Mouse (Mus musculus) mammary gland, adult 2 months (tissue): ENCODE data around the gene Olfr679. TPM values are rescaled to one million over a fixed set of nuclear protein-coding genes. Genes with fewer than 3 reads are reported as not detected.

ENCODE experiments used
- polyA plus RNA-seq: library from polyadenylated mRNA; depleted of rRNA; stranded (reverse); fragments of >200 nt; gene quantifications from 2 replicates; pipeline ENCODE4 v1.2.3, GENCODE M21; 2012; ENCODE audit warnings: low replicate concordance; rRNA removed

Olfr679 gene
- polyA plus RNA-seq, result not detected in 2 replicates

DNA sequence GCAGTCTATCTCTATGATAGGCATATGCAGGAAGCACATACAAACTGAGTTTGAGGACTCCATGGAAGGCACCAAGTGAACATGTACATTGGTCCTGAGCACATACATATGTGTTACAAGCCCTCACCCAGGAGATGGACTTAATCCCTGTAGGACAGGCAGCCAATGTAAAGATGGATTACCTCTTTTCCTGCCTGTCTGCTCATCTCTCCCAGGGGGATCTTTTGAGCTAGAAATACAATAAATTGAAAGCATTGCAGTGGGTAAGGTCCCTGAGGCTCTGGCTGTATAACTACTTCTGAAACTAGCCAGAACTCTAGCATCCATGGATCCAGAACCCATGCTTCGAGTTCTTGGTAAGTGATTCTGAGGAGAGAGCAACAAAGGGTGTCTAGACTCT lies at the start of gene Olfr679:
Gene Olfr679, plus strand, starts transcription at position 301 of the 400 bp plus-strand sequence.

DNA sequence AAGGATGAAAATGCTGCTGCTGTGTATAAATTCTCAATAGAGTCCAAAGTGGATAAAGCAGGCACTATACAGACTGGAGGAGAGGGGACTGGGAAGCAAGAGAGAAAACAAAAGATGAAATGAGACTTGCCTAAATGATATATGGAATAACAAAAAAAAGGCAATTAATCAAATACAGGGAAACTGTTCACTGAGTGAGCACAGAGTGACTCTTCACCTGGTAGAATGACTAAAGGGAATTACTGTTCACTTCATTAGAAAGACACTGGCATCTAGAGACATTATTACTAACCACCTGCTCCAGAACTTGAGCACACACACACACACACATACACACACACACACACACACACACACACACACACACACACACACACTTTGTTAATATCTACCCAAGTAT lies 48.6 kb upstream of the Olfr679 start, which contains the start of gene Olfr676:
Gene Olfr676, plus strand, starts transcription at position 301 of the 400 bp plus-strand sequence.

DNA sequence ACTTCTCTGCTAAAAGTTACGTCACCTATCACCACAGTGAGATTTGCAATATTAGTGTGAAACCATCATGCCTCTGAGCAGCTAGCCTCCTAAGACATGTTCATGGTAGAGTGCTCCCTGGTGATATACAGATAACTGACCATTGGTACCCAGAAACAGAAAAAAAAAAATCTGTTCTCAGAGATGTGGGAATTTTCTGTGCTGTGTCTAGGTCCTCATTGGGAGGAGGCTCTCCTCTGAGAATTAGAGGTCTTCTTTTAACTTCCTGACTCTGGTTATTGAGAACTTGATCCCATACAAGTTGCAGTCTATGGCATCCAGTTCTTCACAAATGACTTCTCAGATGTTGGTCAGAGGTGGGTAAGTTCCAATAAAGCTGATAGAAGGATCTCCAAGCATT lies 16.8 kb upstream of the Olfr679 start, which contains the start of gene Olfr678:
Gene Olfr678, plus strand, starts transcription at position 301 of the 400 bp plus-strand sequence.

DNA sequence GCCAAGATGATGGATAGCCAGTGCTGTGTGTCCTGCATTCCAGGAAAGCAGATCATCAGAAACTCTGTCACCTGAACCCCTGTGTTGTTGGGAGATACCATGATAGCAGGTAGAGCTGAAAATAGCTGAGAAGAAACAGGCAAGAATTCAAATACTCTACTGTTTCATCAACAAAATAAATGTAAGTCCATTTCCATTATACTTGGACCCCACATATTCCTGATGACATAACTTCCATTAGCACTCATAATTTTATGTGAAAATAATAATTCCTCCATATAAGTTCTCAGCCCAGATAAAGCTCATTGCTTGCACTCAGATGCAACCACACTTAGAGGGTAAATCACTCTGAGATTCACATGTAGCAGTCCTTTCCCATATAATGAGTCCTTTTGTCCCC lies 11.7 kb downstream of the Olfr679 start, which contains the start of gene Olfr680-ps1:
Gene Olfr680-ps1, minus strand, starts transcription at position 101 of the 400 bp plus-strand sequence.

DNA sequence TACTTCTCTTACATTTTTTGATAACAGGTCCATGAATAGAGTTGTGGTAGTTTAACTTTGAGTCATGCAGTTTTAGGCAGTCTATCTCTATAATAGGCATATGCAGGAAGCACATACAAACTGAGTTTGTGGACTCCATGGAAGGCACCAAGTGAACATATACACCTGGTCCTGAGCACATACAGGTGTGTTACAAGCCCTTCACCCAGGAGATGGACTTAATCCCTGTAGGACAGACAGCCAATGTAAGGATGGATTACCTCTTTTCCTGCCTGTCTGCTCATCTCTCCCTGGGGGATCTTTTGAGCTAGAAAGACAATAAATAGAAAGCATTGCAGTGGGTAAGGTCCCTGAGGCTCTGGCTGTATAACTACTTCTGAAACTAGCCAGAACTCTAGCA lies 35.5 kb downstream of the Olfr679 start, which contains the start of gene Olfr681:
Gene Olfr681, plus strand, starts transcription at position 301 of the 400 bp plus-strand sequence.

Other genes with a start within 250 kb of the Olfr679 start
- gene Usp17lb, start 238.6 kb upstream of the Olfr679 start, polyA plus RNA-seq, result not detected in 2 replicates
- gene Usp17la, start 224.2 kb upstream of the Olfr679 start, polyA plus RNA-seq, result not detected in 2 replicates
- gene Olfr665, start 203.2 kb upstream of the Olfr679 start, polyA plus RNA-seq, result not detected in 2 replicates
- gene Olfr666, start 185.3 kb upstream of the Olfr679 start, polyA plus RNA-seq, result not detected in 2 replicates
- not detected in 2 replicates for gene Olfr667, start 159.7 kb upstream of the Olfr679 start, polyA plus RNA-seq
- not detected in 2 replicates for gene Olfr668, start 153.1 kb upstream of the Olfr679 start, polyA plus RNA-seq
- gene Olfr669, start 147.0 kb upstream of the Olfr679 start, polyA plus RNA-seq, result not detected in 2 replicates
- gene Olfr670, start 118.6 kb upstream of the Olfr679 start, polyA plus RNA-seq, result not detected in 2 replicates
- not detected in 2 replicates for gene Olfr671, start 102.1 kb upstream of the Olfr679 start, polyA plus RNA-seq
- gene Olfr672, start 79.2 kb upstream of the Olfr679 start, polyA plus RNA-seq, result not detected in 2 replicates
- gene Olfr675, start 52.7 kb upstream of the Olfr679 start, polyA plus RNA-seq, result not detected in 2 replicates
- not detected in 2 replicates for gene Olfr676, start 48.5 kb upstream of the Olfr679 start, polyA plus RNA-seq
- gene Olfr677, start 29.8 kb upstream of the Olfr679 start, polyA plus RNA-seq, result not detected in 2 replicates
- not detected in 2 replicates for gene Olfr678, start 16.7 kb upstream of the Olfr679 start, polyA plus RNA-seq
- gene Olfr680-ps1, start 11.6 kb downstream of the Olfr679 start, polyA plus RNA-seq, result not detected in 2 replicates
- gene Olfr681, start 35.6 kb downstream of the Olfr679 start, polyA plus RNA-seq, result not detected in 2 replicates
- not detected in 2 replicates for gene Olfr683, start 65.8 kb downstream of the Olfr679 start, polyA plus RNA-seq
- gene Olfr684, start 82.4 kb downstream of the Olfr679 start, polyA plus RNA-seq, result not detected in 2 replicates
- not detected in 2 replicates for gene Olfr685, start 104.8 kb downstream of the Olfr679 start, polyA plus RNA-seq
- not detected in 2 replicates for gene Olfr686, start 126.3 kb downstream of the Olfr679 start, polyA plus RNA-seq
- not detected in 2 replicates for gene Olfr688, start 206.9 kb downstream of the Olfr679 start, polyA plus RNA-seq
- gene Olfr689, start 230.0 kb downstream of the Olfr679 start, polyA plus RNA-seq, result not detected in 2 replicates